Mouse (Mus musculus) embryonic facial prominence, embryonic 12.5 days (tissue): ENCODE data around the gene A930017K11Rik. TPM values are rescaled to one million over a fixed set of nuclear protein-coding genes. Genes with fewer than 3 reads are reported as not detected.

Experiments
- ATAC-seq: fragments of 200-750 bp; cut with Nextera tagmentation; 2 replicates; pipeline ENCODE4 v1.8.0; 2017; ENCODE audit not compliant: insufficient number of reproducible peaks, insufficient read depth, low FRiP score, low TSS enrichment
- H3K27ac ChIP-seq: fragments of 300-500 bp; sonication (generic); 2 replicates; pipeline ENCODE4 v1.5.1; 2016; ENCODE audit warnings: mild to moderate bottlenecking
- H3K27me3 ChIP-seq: fragments of 300-500 bp; sonication (generic); 2 replicates; pipeline ENCODE4 v1.6.1; 2016; ENCODE audit warnings: mild to moderate bottlenecking, moderate library complexity
- H3K36me3 ChIP-seq: fragments of 300-500 bp; sonication (generic); 2 replicates; pipeline ENCODE4 v1.6.1; 2016; ENCODE audit warnings: mild to moderate bottlenecking
- H3K4me1 ChIP-seq: fragments of 300-500 bp; sonication (generic); 2 replicates; pipeline ENCODE4 v1.6.1; 2016
- H3K4me2 ChIP-seq: fragments of 300-500 bp; sonication (generic); replicated peaks from 2 replicates; pipeline ENCODE4 v1.6.1; 2016; ENCODE audit warnings: mild to moderate bottlenecking, moderate library complexity
- H3K4me3 ChIP-seq: fragments of 300-500 bp; sonication (generic); 2 replicates; pipeline ENCODE4 v1.5.1; 2016; ENCODE audit warnings: mild to moderate bottlenecking
- H3K9ac ChIP-seq: fragments of 300-500 bp; sonication (generic); 2 replicates; pipeline ENCODE4 v1.6.1; 2016; ENCODE audit warnings: mild to moderate bottlenecking, moderate library complexity
- H3K9me3 ChIP-seq: fragments of 300-500 bp; sonication (generic); 2 replicates; pipeline ENCODE4 v1.6.1; 2016; ENCODE audit warnings: mild to moderate bottlenecking, moderate library complexity
- WGBS: fragments of 180-500 bp; shearing (Covaris S2); methylation state at CpG from one replicate; pipeline ENCODE4 v1.1.7; 2016; 5-methylcytosine and 5-hydroxymethylcytosine counted together
- polyA plus RNA-seq: library from polyadenylated mRNA; unstranded; fragments of >200 nt; fragmentation: Nextera tagmentation; extraction: Ambion mirVana; gene quantifications from 2 replicates; pipeline ENCODE4 v1.2.1, GENCODE M21; 2016

Gene A930017K11Rik
- polyA plus RNA-seq, 1 experiment from 2014 or later: 0.20 TPM

- no peak overlapping the region for H3K4me2 ChIP-seq
- no peak for ATAC-seq
- no peak overlapping the region for H3K9ac ChIP-seq
- peaks cover 16% of the 10 kb centered on the region for H3K4me1 ChIP-seq
- 0 out of 2 replicates have a peak, but pooled peaks cover 6% of the 10 kb centered on the region for H3K36me3 ChIP-seq
- H3K9me3 ChIP-seq: no peaks in the 10 kb centered on the region
- no peak overlapping the region for H3K27ac ChIP-seq
- H3K4me3 ChIP-seq: no peak overlapping the region
- no peaks in the 10 kb centered on the region for H3K27me3 ChIP-seq
- WGBS: 82% methylated on average over 5 of the region's 5 CpGs
These were observed 27.7 kb upstream of the A930017K11Rik start for GRCm38 (mm10) chr17:25979829-25980738.

- Histone ChIP-seq H3K9me3 (no peaks in the 10 kb centered on the region), H3K4me3 (no peak overlapping the region), H3K4me1 (no peaks in the 10 kb centered on the region), H3K27ac (no peak overlapping the region), H3K9ac (no peak overlapping the region), H3K36me3 (no peaks in the 10 kb centered on the region), H3K4me2 (no peak overlapping the region), H3K27me3 (no peaks in the 10 kb centered on the region)
- ATAC-seq: no peak
- WGBS: 83% methylated on average over 4 of the region's 4 CpGs
These were observed 18.8 kb upstream of the A930017K11Rik start for GRCm38 (mm10) chr17:25970954-25971707.

- Histone ChIP-seq H3K36me3 (no peaks in the 10 kb centered on the region), H3K9me3 (no peaks in the 10 kb centered on the region), H3K4me3 (no peak overlapping the region), H3K4me1 (no peaks in the 10 kb centered on the region), H3K4me2 (no peak overlapping the region), H3K9ac (no peak overlapping the region), H3K27me3 (no peaks in the 10 kb centered on the region), H3K27ac (no peak overlapping the region)
- ATAC-seq: no peak
- 94% methylated on average over 9 of the region's 9 CpGs for WGBS
These were observed 18.1 kb upstream of the A930017K11Rik start for GRCm38 (mm10) chr17:25970448-25970847.

DNA sequence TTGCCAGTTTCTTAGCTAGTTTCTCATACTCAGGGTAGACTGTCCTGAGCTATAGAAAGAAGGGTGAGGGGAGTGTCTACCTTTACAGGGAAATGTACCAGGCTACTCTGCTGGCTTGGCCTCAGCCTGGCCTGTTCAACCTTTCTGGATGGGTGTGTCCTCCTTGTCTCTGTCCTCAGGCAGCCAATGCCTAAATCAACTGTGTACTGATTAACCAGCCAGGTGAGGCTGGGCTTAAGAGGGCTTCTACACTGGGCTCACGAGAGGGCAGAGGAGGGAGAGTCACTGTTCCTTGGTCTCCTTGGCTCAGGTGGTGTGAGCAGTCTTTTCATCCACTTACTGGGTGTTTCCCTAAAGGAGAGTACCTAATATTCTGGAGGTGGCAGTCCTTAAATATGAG lies 15.8 kb upstream of the A930017K11Rik start:
- WGBS: 75% methylated on average over 1 of the region's 1 CpGs
- peaks cover 19% of the 10 kb centered on the region for H3K36me3 ChIP-seq
- H3K4me3 ChIP-seq: no peak overlapping the region
- no peak overlapping the region for H3K27ac ChIP-seq
- H3K4me2 ChIP-seq: no peak overlapping the region
- no peaks in the 10 kb centered on the region for H3K4me1 ChIP-seq
- no peak for ATAC-seq
- H3K27me3 ChIP-seq: no peaks in the 10 kb centered on the region
- H3K9ac ChIP-seq: no peak overlapping the region
- no peaks in the 10 kb centered on the region for H3K9me3 ChIP-seq

- H3K9ac ChIP-seq: no peak overlapping the region
- H3K9me3 ChIP-seq: no peaks in the 10 kb centered on the region
- no peaks in the 10 kb centered on the region for H3K4me1 ChIP-seq
- 79% methylated on average over 3 of the region's 3 CpGs for WGBS
- H3K27ac ChIP-seq: no peak overlapping the region
- no peak overlapping the region for H3K4me2 ChIP-seq
- H3K27me3 ChIP-seq: no peaks in the 10 kb centered on the region
- ATAC-seq: no peak
- peaks cover 24% of the 10 kb centered on the region for H3K36me3 ChIP-seq
- H3K4me3 ChIP-seq: no peak overlapping the region
These were observed 15.3 kb upstream of the A930017K11Rik start for GRCm38 (mm10) chr17:25967652-25968051.

DNA sequence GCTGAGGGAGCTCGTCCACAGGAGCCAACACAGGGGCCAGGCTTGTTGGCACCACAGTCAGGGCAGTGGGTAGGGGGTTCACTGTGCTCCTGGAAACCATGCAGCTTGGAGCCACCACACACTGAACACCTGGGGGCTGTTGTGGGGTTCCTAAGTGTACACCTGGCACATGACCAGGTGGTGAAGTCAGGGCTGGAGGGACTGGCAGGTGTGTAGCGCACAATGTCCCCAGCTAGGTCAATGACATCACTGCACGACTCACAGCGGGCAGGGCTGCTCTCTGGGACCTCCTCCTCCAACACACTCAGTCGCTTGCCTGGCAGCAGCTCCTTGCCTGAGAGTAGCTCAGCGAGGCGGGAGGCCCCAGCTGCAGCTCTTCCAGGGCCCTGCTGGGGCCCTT lies 11.9 kb upstream of the A930017K11Rik start:
- Histone ChIP-seq H3K36me3 (peaks cover 56% of the 10 kb centered on the region), H3K9me3 (no peaks in the 10 kb centered on the region), H3K4me3 (no peak overlapping the region), H3K27ac (no peak overlapping the region), H3K27me3 (no peaks in the 10 kb centered on the region), H3K4me2 (no peak overlapping the region), H3K9ac (no peak overlapping the region), H3K4me1 (no peaks in the 10 kb centered on the region)
- no peak for ATAC-seq
- WGBS: 91% methylated on average over 7 of the region's 7 CpGs

- no peak for ATAC-seq
- Histone ChIP-seq H3K9ac (no peak overlapping the region), H3K27me3 (no peaks in the 10 kb centered on the region), H3K36me3 (peaks cover 68% of the 10 kb centered on the region), H3K9me3 (no peaks in the 10 kb centered on the region), H3K4me3 (no peak overlapping the region), H3K27ac (no peak overlapping the region), H3K4me1 (peaks cover 3% of the 10 kb centered on the region; the same call in 1 of the 2 replicates), H3K4me2 (no peak overlapping the region)
- WGBS: 89% methylated on average over 7 of the region's 7 CpGs
These were observed 10.1 kb upstream of the A930017K11Rik start for GRCm38 (mm10) chr17:25962413-25962905.

DNA sequence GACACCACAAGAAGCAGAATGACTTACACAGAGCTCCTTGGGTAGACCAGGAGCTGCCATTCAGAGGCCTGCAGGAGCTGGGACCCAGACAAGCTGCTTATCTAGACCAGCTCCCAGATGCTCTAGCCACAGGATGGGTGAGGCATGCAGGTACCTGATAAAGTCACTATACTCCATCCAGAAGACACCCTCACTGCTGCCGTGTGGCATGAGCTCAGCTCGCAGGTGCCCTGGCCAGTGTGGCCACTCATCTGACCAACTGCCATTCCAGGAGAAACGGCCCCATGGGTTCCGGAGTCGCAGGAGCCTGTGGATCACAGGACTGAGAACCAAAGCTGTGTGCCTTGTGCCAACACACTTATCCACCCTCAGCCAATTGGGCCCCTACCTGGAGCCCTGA lies 9.2 kb upstream of the A930017K11Rik start:
- Histone ChIP-seq H3K27me3 (no peaks in the 10 kb centered on the region), H3K4me2 (no peak overlapping the region), H3K9ac (no peak overlapping the region), H3K9me3 (no peaks in the 10 kb centered on the region), H3K36me3 (peaks cover 68% of the 10 kb centered on the region), H3K4me1 (peaks cover 4% of the 10 kb centered on the region; the same call in 1 of the 2 replicates), H3K4me3 (no peak overlapping the region), H3K27ac (no peak overlapping the region)
- no peak for ATAC-seq
- 95% methylated on average over 5 of the region's 5 CpGs for WGBS

DNA sequence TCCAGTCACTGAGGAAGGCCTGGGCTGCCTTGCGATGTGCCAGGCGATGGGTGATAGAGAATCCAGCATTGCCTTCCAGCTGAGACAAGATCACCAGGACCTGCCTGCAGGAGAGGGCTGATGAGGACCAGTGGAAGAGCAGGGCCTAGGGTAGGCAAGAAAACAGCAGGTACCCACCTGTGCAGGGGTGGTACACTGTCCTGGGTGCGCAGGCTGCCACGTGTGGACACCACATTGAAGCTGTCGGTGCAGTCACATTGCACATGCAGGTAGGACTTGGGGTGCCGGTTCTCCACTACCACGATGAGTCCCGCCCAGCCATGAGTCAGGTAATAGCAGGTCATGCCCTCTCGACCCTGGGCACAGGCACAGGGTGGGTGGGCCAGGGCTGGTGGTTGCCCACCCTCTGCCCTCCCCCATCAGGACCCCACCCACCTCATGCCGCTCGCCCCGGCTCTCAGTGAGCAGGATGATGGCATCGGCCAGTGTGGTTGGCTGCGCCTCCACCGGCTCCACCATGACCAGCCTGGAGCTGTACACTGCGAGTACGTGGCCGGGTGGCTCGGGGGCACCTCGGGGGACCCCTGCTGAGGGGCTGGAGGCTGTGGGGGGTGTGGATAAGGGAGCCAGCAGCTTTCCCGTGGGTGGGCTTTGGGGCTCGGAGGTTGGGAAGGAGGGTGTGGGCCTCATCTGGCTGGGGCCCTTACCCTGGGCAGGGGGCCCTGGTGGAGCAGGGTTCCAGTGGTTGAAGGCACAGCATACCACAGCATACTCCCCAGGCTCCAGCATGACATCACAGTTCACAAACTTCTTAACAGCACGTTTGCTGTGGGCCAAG lies 7.5 kb upstream of the A930017K11Rik start:
- Histone ChIP-seq H3K9me3 (no peaks in the 10 kb centered on the region), H3K4me2 (no peak overlapping the region), H3K4me1 (peaks cover 4% of the 10 kb centered on the region; the same call in 1 of the 2 replicates), H3K27ac (no peak overlapping the region), H3K27me3 (0 out of 2 replicates have a peak, but pooled peaks cover under 1% of the 10 kb centered on the region), H3K9ac (no peak overlapping the region), H3K4me3 (no peak overlapping the region), H3K36me3 (peaks cover 64% of the 10 kb centered on the region)
- WGBS: 92% methylated on average over 23 of the region's 23 CpGs
- ATAC-seq: no peak

DNA sequence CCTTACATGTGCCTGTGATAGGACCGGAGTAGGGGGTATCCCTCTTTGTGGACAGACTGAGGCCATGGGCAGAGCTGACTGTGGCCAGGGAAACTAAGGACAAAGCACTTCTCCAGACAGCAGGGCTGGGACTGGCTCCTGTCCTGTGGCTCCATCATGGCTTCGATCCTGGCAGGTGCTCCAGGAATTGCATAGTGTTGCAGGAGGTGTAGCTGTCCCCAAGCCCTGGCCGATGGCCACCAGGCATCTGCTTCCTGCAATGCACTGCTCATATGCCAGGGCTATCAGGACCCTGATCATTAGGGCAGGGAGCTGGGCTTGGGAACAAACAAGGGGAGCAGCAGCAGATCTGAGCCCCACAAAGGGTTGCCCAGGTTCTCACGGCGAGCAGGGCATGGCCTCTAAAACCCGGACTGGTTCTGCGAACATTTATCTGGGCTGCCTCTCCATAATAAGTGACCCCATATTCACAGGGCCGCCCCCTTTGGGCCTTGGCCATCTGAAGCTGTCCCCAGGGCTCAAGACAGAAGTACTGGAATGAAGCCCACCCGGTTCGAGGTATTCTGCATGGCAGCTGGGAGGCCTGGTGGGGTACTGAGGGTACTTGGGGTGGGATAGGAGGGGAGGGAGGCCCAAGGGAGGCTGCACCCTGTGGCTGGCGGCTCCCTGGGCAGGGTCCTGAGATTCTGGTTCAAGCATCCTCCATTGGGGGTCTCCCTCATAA lies 6.6 kb upstream of the A930017K11Rik start:
- no peak overlapping the region for H3K4me2 ChIP-seq
- no peak for ATAC-seq
- 91% methylated on average over 11 of the region's 11 CpGs for WGBS
- no peak overlapping the region for H3K4me3 ChIP-seq
- H3K9ac ChIP-seq: no peak overlapping the region
- peaks cover 4% of the 10 kb centered on the region; the same call in 1 of the 2 replicates for H3K4me1 ChIP-seq
- H3K27ac ChIP-seq: no peak overlapping the region
- H3K36me3 ChIP-seq: peaks cover 56% of the 10 kb centered on the region
- H3K9me3 ChIP-seq: no peaks in the 10 kb centered on the region
- 0 out of 2 replicates have a peak, but pooled peaks cover 8% of the 10 kb centered on the region for H3K27me3 ChIP-seq
